Mouse (Mus musculus) retina, postnatal 1 day (tissue): Measurements from ENCODE around the gene Lrp1.
A peak's percentile ranks its signal among the peaks of the same experiment; 100 is the strongest.
"Not testable (repeated sequence)": the region's sequence is repeated elsewhere in the genome, so short reads cannot be mapped to it uniquely, and the experiment has no call there.

Experiments used
- DNase-seq: peaks from one replicate; pipeline ENCODE4 v3.0.0-alpha.2; 2012

The Lrp1 gene

GRCm38 (mm10) chr10:127620406-127621190, at the start of gene Lrp1:
Lrp1 (minus strand) TSS chr10:127621148.
- DNase-seq: peak; percentile 77

DNA sequence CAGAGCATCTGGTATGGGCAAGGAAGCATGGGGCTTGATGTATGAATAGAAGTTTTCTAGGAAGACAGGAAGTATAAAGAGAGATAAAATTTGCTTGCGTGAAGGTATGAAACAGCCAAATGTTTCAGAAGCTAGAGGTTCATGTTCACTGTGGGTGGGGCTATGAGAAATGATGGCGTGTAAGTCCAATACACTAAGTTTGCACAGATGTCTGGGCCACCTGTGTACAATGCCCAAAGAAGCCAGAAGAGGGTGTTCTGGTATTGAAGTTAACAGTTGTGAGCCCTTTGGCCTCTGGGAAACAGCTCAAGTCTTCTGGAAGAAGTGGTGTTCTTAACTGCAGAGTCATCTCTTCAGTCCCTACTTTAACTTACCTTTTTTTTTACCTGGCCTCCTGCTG, 49.2 kb upstream of the Lrp1 start:
- no peak for DNase-seq

- DNase-seq: no peak
Observed at GRCm38 (mm10) chr10:127669170-127669569, 48.2 kb upstream of the Lrp1 start.

DNA sequence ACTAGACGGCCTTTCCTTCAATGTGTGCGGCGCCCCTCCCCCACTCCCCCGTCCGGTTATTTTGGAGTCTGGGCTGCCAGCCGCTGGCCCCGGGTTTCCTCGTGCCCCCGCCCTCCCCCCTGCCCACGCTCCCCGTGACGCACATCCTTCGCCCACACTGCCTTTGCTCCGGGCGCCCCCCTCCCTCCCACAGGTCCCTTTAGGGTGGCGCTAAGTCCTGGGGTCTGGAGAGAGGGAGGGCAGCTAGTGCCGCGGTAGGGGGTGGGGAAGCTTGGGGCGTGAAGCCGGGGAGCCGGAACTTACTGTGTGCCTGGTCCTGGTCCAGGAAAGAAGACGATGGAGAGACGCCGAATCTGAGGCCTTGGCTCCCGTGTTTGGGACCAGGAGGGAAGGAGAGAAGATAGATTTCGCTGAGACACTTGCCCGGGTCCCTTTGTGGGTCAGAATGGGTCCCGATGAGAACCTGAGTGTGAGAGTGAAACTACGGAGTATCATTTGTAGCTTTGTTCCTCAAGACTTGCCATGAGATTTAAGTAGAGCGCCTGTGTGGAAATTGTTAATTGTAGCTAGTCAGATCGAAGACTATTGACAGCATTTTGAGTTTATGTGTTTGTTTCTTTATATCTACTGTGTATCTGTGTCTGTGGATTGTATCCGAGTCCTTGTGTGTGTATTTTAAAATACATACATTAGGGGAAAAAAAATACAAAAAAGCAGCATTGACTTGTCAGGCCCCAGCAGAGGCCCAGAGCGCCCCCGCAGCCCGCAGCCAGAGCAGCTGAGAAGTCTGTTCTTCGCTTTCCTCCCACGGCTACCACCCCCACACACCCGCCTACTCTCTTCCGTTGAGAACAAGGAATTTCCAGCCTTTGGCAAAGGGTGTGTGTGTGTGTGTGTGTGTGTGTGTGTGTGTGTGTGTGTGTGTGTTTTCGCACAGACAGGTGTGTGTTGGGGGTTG, 47.4 kb upstream of the Lrp1 start, which contains the start of gene Nab2:
Gene Nab2, minus strand, starts transcription at position 476 of the 958 bp plus-strand sequence.
- peak; percentile 80 for DNase-seq

- DNase-seq: peak; percentile 86
Observed at GRCm38 (mm10) chr10:127667269-127668092, 46.5 kb upstream of the Lrp1 start.

DNA sequence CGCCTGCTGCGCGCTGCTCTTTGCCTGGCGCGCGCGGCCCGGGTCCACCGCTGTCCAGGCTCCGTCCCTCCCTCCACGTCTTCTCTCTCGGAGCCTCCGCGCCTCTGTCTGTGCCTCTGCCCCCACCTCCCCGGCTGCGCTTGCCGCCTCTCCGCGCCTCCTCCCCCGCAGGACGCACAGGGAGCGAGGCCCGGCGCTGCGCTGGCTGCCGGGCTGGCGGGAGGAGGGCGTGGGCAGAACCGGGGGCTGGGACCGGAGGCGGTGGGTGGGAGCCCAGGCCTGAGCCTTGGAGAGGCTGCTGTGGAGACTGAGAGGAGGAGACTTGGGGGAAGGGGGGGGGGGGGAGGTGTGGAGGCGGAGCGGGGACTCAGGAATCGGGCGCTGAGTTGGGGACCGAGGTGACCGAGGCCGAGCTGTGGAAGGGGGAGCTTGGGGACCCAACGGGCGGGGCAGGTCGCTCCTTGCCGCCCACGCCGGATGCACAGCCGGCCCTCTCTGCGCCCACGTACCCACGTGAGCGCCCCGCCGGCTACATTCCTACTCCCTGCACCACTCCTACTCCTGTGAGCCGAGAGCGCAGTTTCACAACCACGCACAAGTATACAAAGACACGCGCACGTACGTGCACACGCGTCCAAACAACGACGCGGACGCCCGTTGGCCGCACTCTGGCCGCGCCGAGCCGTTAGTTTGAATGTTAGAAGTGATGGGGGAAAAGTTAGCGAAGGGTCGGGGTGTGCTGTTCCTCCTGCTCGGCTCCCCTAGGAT, 45.7 kb upstream of the Lrp1 start, which contains the start of gene Nemp1:
Gene Nemp1, plus strand, starts transcription at position 401 of the 768 bp plus-strand sequence.
- DNase-seq: peak; percentile 86

- peak; percentile 47 for DNase-seq
Observed at GRCm38 (mm10) chr10:127665366-127666181, 44.6 kb upstream of the Lrp1 start.

- no peak for DNase-seq
Observed at GRCm38 (mm10) chr10:127664891-127665290, 43.9 kb upstream of the Lrp1 start.

- DNase-seq: no peak
Observed at GRCm38 (mm10) chr10:127664166-127664565, 43.2 kb upstream of the Lrp1 start.

DNA sequence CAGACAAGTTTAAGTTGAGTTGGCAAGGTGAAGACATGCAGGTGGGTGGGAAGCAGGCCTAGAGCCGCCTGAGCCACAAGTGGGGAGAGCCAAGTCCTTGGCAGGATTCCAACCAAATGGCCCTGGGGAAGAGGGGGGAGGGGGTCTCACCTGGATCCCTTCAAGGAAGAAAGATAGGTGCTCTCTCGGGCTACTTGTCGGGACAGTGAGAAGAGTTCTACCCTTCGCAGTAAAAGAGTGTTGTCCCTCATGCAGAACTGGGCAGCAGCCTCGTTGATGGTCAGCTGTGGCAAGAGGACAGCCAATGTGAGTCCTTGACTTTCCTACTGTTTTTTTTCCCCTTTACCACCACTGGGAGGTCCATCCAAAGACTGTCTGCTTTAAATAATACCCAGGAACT, 42.6 kb upstream of the Lrp1 start:
- no peak for DNase-seq

- DNase-seq: peak; percentile 70
Observed at GRCm38 (mm10) chr10:127662666-127663253, 41.8 kb upstream of the Lrp1 start.

DNA sequence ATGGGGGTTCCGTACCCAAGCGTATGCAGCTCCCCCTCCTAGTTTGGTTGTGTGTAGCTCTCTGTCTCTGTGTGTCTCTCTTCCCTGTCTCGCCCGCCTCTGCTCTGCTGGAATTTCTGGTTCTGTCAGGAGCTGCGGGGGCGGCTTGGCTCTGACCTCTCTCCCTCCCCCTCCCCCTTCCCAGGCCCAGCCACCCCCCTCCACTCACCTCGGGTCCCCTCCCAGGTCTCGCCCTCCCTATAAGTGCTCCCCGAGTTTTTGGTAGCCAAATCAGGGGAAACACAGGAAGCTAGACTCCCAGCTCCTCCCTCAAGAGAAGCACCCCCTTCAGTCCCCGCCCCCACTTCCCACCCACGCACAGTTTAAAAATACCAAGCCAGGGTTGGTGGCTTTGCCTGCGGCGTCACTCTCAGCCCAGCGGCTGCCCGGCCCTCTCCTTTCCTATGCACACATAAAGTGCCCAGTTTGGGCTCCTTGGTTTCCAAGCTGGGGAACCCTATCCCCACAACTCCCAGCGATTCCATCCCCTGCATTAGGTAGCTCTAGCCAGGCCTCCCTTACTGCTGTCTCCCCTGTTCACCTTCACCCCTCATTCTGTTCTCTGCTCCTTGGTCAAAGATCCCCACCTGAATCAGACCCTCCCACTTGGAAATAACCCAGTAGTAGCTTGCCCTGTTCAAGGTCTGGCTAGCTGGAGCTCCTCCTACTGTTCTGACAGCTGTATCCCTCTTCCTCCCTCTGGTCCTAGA, 41.1 kb upstream of the Lrp1 start:
- no peak for DNase-seq

DNA sequence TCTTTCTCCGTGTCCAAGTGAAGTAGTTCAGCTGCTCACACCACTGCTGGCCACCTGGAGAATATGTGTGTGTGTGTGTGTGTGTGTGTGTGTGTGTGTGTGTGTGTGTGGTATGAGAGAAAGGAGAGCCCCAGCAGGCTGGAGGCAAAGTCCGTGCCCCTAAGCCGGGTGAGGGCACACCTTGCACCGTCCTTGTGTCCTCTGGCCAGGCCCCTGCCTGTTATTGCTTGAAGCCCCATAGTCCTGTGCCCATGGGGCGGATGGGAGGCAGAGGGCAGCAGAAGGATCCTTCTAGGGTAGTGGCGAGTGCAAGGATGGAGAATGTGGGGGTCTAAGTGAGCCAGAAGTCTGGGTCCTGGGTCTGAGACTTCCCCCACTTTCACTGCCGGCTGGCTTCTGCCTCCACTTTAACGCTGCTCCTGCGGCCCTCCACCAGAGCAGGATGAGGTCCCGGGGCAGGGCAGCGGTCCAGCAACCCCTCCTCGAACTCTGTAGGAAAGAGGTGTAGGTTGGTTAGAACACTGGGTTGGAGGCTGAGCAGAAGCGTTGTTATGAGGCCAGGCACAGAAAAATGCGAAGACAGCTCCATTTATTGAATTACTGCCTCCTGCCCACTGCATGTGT, 40.5 kb upstream of the Lrp1 start:
- no peak for DNase-seq

- no peak for DNase-seq
Observed at GRCm38 (mm10) chr10:127659551-127659950, 38.6 kb upstream of the Lrp1 start.

DNA sequence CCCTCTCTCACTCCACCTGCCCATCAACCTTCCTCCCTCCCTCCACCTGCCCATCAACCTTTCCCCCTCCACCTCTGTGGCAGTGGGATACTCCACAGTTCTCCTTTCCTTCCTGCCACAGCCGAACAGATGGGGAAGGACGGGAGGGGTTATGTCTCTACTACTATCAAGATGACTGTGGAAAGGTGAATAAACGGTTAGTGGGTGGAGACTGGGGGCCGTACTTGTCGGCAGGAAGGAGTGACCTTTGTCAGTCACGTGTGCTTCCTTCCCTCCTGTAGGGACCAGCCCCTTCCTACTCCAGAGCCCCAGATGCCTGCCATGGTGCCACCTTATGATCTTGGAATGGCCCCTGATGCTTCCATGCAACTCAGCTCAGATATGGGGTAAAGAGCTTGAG, 37.1 kb upstream of the Lrp1 start:
- DNase-seq: no peak

DNA sequence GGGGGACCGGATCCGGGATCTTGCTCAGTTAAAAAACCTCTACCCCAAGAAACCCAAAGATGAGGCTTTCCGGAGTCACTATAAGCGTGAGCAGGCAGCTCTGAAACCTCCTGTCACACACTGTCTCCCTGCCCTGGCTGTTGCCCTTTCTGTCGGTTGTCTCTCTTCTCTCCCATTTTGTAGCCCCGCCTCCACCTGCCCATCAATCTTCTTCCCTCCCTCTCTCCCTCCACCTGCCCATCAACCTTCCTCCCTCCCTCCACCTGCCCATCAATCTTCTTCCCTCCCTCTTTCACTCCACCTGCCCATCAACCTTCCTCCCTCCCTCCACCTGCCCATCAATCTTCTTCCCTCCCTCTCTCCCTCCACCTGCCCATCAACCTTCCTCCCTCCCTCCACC, 36.7 kb upstream of the Lrp1 start:
- DNase-seq: not testable (repeated sequence)

- no peak for DNase-seq
Observed at GRCm38 (mm10) chr10:127654970-127655579, 34.1 kb upstream of the Lrp1 start.

GRCm38 (mm10) chr10:127652906-127653638, 32.1 kb upstream of the Lrp1 start:
- peak; percentile 36 for DNase-seq
